Mouse (Mus musculus) myocyte (in vitro differentiated cells): ENCODE measurements around the gene Il1rapl1.

Experiments used
- E2F4 ChIP-seq: IDR thresholded peaks from one replicate; pipeline ENCODE4 v1.6.1; 2011; ENCODE audit warnings: mild to moderate bottlenecking, control low read depth, moderate library complexity; ENCODE audit not compliant: insufficient read depth
- POLR2A ChIP-seq: IDR thresholded peaks from one replicate; pipeline ENCODE4 v1.6.1; 2011; ENCODE audit warnings: low read depth, mild to moderate bottlenecking, control low read depth, moderate library complexity; ENCODE audit not compliant: insufficient read length
- POLR2AphosphoS2 ChIP-seq: IDR thresholded peaks from one replicate; pipeline ENCODE4 v1.6.1; 2011; ENCODE audit warnings: low read depth, control low read depth; ENCODE audit not compliant: insufficient read length
- USF1 ChIP-seq: IDR thresholded peaks from one replicate; pipeline ENCODE4 v1.6.1; 2011; ENCODE audit warnings: low read depth, mild to moderate bottlenecking, control low read depth, moderate library complexity

DNA sequence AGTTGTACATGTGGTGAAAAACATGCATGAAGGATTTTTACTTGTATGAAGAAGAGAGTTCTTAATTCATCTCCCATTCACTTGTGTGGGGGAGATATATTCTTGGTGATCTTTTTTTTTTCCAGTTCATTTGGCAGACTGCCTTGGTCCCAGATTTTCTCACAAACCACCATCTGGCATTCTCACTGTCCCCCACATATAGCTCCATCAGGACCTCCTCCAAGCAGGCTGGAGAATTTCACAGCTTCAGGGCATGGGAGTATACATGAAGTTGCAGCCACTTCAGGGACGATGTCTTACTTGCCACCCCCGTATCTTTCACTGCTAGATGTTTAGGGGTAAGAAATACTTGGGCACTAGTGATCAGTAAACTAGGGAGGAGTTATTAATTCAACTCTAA, 404.9 kb downstream of the Il1rapl1 start:
- TF ChIP-seq USF1 = no peak
- TF ChIP-seq POLR2AphosphoS2 = no peak
- TF ChIP-seq POLR2A = no peak
- no peak for TF ChIP-seq E2F4
